Mouse (Mus musculus) hindbrain, postnatal 0 days (tissue): ENCODE measurements at regions not wholly inside any gene's neighbourhood (a gene's known extent, or its start where the extent isn't known, plus 50 kb on each side); places are given as distances from the start of the nearest gene placed in this dataset.

Experiments
- ATAC-seq: fragments of 200-750 bp; cut with Nextera tagmentation; 2 replicates; pipeline ENCODE4 v1.8.0; 2017; ENCODE audit warnings: mild to moderate bottlenecking, moderate TSS enrichment, moderate library complexity
- DNase-seq: peaks from one replicate; pipeline ENCODE4 v3.0.0-alpha.2; 2015; ENCODE audit warnings: low spot score
- H3K27ac ChIP-seq: fragments of 300-500 bp; sonication (generic); 2 replicates; pipeline ENCODE4 v1.5.1; 2014; ENCODE audit warnings: mild to moderate bottlenecking
- H3K27me3 ChIP-seq: fragments of 300-500 bp; sonication (generic); 2 replicates; pipeline ENCODE4 v1.6.1; 2014; ENCODE audit warnings: low read length, mixed read lengths; ENCODE audit not compliant: insufficient read depth
- H3K36me3 ChIP-seq: fragments of 300-500 bp; sonication (generic); 2 replicates; pipeline ENCODE4 v1.6.1; 2014; ENCODE audit warnings: low read length, mixed read lengths; ENCODE audit not compliant: insufficient read depth
- H3K4me1 ChIP-seq: fragments of 300-500 bp; sonication (generic); 2 replicates; pipeline ENCODE4 v1.6.1; 2014; ENCODE audit warnings: antibody characterized with exemption, low read length, mixed read lengths; ENCODE audit not compliant: insufficient read depth
- H3K4me2 ChIP-seq: fragments of 300-500 bp; sonication (generic); 2 replicates; pipeline ENCODE4 v1.6.1; 2014; ENCODE audit warnings: low read depth, mild to moderate bottlenecking, low read length, moderate library complexity, mixed read lengths
- H3K4me3 ChIP-seq: fragments of 300-500 bp; sonication (generic); 2 replicates; pipeline ENCODE4 v1.5.1; 2014; ENCODE audit warnings: low read length
- H3K9ac ChIP-seq: fragments of 300-500 bp; sonication (generic); replicated peaks from 2 replicates; pipeline ENCODE4 v1.6.1; 2014; ENCODE audit warnings: mild to moderate bottlenecking, low read length, moderate library complexity, mixed read lengths
- H3K9me3 ChIP-seq: fragments of 300-500 bp; sonication (generic); 2 replicates; pipeline ENCODE4 v1.6.1; 2016; ENCODE audit warnings: low read length, mixed read lengths
- CTCF ChIP-seq: IDR thresholded peaks from 2 replicates; pipeline ENCODE4 v1.5.1; 2016; ENCODE audit warnings: antibody characterized with exemption, control low read depth, low read depth
- WGBS: fragments of 180-500 bp; shearing (Covaris S2); extraction: QIAGEN DNeasy Blood & Tissue Kit; methylation state at CpG from one replicate; pipeline ENCODE4 v1.1.7; 2014; 5-methylcytosine and 5-hydroxymethylcytosine counted together

GRCm38 (mm10) chr3:149169442-149169841 is 179.1 kb upstream of the Adgrl2 start:
- no peak overlapping the region for H3K4me3 ChIP-seq
- DNase-seq: no peak

GRCm38 (mm10) chr3:149167997-149168396 is 177.6 kb upstream of the Adgrl2 start:
- TF ChIP-seq CTCF: no peak
- ATAC-seq: no peak
- Histone ChIP-seq H3K9me3 (no peaks in the 10 kb centered on the region), H3K27me3 (no peaks in the 10 kb centered on the region), H3K4me3 (no peak overlapping the region), H3K4me1 (no peaks in the 10 kb centered on the region), H3K36me3 (no peaks in the 10 kb centered on the region), H3K4me2 (no peak overlapping the region), H3K9ac (no peak overlapping the region), H3K27ac (no peak overlapping the region)
- no peak for DNase-seq
- WGBS: 70% methylated on average over 3 of the region's 3 CpGs

More at GRCm38 (mm10) chr3:149169442-149169841, 179.1 kb upstream of the Adgrl2 start:
- H3K27ac ChIP-seq: no peak overlapping the region
- 77% methylated on average over 12 of the region's 12 CpGs for WGBS
- H3K4me1 ChIP-seq: peaks cover 3% of the 10 kb centered on the region; the same call in 1 of the 2 replicates
- no peaks in the 10 kb centered on the region for H3K9me3 ChIP-seq
- ATAC-seq: no peak
- H3K36me3 ChIP-seq: no peaks in the 10 kb centered on the region
- H3K27me3 ChIP-seq: no peaks in the 10 kb centered on the region
- no peak overlapping the region for H3K4me2 ChIP-seq
- H3K9ac ChIP-seq: no peak overlapping the region
- no peak for TF ChIP-seq CTCF

GRCm38 (mm10) chr3:149164804-149165203 is 174.4 kb upstream of the Adgrl2 start:
- H3K36me3 ChIP-seq: no peaks in the 10 kb centered on the region
- H3K4me1 ChIP-seq: no peaks in the 10 kb centered on the region
- no peak overlapping the region for H3K4me2 ChIP-seq
- 90% methylated on average over 4 of the region's 4 CpGs for WGBS
- H3K27me3 ChIP-seq: no peaks in the 10 kb centered on the region
- H3K9ac ChIP-seq: no peak overlapping the region
- no peak overlapping the region for H3K4me3 ChIP-seq
- H3K9me3 ChIP-seq: no peaks in the 10 kb centered on the region
- ATAC-seq (no peak), DNase-seq (no peak)
- TF ChIP-seq CTCF: no peak
- H3K27ac ChIP-seq: no peak overlapping the region

GRCm38 (mm10) chr3:149163591-149163990 is 173.2 kb upstream of the Adgrl2 start:
- Histone ChIP-seq H3K4me3 (no peak overlapping the region), H3K36me3 (no peaks in the 10 kb centered on the region), H3K4me1 (no peaks in the 10 kb centered on the region), H3K4me2 (no peak overlapping the region), H3K27me3 (no peaks in the 10 kb centered on the region), H3K27ac (no peak overlapping the region), H3K9me3 (no peaks in the 10 kb centered on the region), H3K9ac (no peak overlapping the region)
- no peak for TF ChIP-seq CTCF
- ATAC-seq (no peak), DNase-seq (no peak)
- 85% methylated on average over 6 of the region's 6 CpGs for whole genome bisulfite sequencing

- H3K4me1 ChIP-seq: no peaks in the 10 kb centered on the region
- H3K9me3 ChIP-seq: no peaks in the 10 kb centered on the region
- DNase-seq (no peak), ATAC-seq (no peak)
- no peak for TF ChIP-seq CTCF
- no peaks in the 10 kb centered on the region for H3K36me3 ChIP-seq
- 91% methylated on average over 11 of the region's 11 CpGs for WGBS
- H3K4me3 ChIP-seq: no peak overlapping the region
- no peak overlapping the region for H3K9ac ChIP-seq
- H3K27ac ChIP-seq: no peak overlapping the region
- H3K4me2 ChIP-seq: no peak overlapping the region
- H3K27me3 ChIP-seq: no peaks in the 10 kb centered on the region
Measured at GRCm38 (mm10) chr3:149160833-149161232, 170.5 kb upstream of the Adgrl2 start.

GRCm38 (mm10) chr3:149157381-149157780 is 167.0 kb upstream of the Adgrl2 start:
- H3K4me2 ChIP-seq: no peak overlapping the region
- no peak overlapping the region for H3K4me3 ChIP-seq
- H3K9me3 ChIP-seq: no peaks in the 10 kb centered on the region
- WGBS: 87% methylated on average over 8 of the region's 8 CpGs
- no peak for TF ChIP-seq CTCF
- no peaks in the 10 kb centered on the region for H3K36me3 ChIP-seq
- H3K4me1 ChIP-seq: no peaks in the 10 kb centered on the region
- DNase-seq: no peak
- ATAC-seq: no peak
- H3K27ac ChIP-seq: no peak overlapping the region
- H3K27me3 ChIP-seq: no peaks in the 10 kb centered on the region
- H3K9ac ChIP-seq: no peak overlapping the region

GRCm38 (mm10) chr3:149152312-149152711 is 162.0 kb upstream of the Adgrl2 start:
- no peak for DNase-seq
- Histone ChIP-seq H3K9me3 (no peaks in the 10 kb centered on the region), H3K27me3 (no peaks in the 10 kb centered on the region), H3K36me3 (no peaks in the 10 kb centered on the region), H3K27ac (no peak overlapping the region), H3K4me1 (no peaks in the 10 kb centered on the region), H3K4me3 (no peak overlapping the region), H3K9ac (no peak overlapping the region), H3K4me2 (no peak overlapping the region)
- no peak for TF ChIP-seq CTCF
- WGBS: 75% methylated on average over 4 of the region's 4 CpGs
- no peak for ATAC-seq

GRCm38 (mm10) chr3:149150796-149151195 is 160.4 kb upstream of the Adgrl2 start:
- Histone ChIP-seq H3K27me3 (no peaks in the 10 kb centered on the region), H3K9me3 (no peaks in the 10 kb centered on the region), H3K4me2 (no peak overlapping the region), H3K9ac (no peak overlapping the region), H3K4me3 (no peak overlapping the region), H3K4me1 (no peaks in the 10 kb centered on the region), H3K36me3 (no peaks in the 10 kb centered on the region), H3K27ac (no peak overlapping the region)
- ATAC-seq: no peak
- WGBS: 89% methylated on average over 3 of the region's 3 CpGs
- no peak for DNase-seq
- no peak for TF ChIP-seq CTCF
